Mouse (Mus musculus) embryonic stem cell, embryonic (primary cell): ENCODE measurements around the gene Gm45844.
"Not testable (repeated sequence)": the region's sequence is repeated elsewhere in the genome, so short reads cannot be mapped to it uniquely, and the experiment has no call there.

ENCODE experiments used
- CTCF ChIA-PET, 4 experiments: fragments of 300-600 bp in 2 of 4; fragments of 350-600 bp in 2 of 4; sonication (Branson Sonifier 250); formaldehyde crosslinking; loops; one replicate each; lab custom pipeline; 2022; ENCODE audit warnings: inconsistent platforms in 2 of 4; lab: Charles Lee
- POLR2A ChIA-PET, 4 experiments: fragments of 300-600 bp in 2 of 4; fragments of 350-600 bp in 2 of 4; sonication (Branson Sonifier 250); formaldehyde crosslinking; loops; one replicate each; lab custom pipeline; 2022; ENCODE audit warnings: antibody characterized with exemption in 4 of 4, inconsistent platforms in 1 of 4; lab: Charles Lee

Gene Gm45844

DNA sequence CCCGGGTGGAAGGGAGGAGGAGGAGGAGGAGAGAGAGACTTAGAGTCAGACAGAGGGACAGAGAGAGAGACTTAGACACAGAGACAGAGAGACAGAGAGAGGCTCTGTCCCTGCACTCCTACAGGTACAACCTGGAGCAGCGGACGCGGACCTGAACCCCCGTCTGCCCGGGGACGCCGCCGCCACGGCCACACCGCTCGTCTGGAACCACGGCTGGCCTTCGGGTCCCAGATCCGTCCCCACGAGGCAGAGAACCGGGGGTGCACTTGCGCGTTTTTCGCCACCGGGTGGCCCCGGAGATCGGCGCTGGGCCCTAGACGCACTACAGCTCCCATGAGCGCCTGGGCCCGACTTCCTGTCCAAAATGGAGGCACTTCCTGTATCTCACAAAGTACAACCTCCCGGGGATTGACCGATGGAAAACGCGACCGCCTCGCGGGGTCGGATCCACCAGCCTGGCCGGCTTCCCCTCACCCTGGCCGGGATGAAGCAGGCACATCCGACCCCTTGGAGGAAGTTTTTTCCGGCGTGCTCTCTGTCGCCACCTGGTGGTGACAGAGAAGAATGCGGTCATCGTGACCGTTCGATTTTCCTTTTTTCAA lies at the start of gene Gm45844:
Gene Gm45844 (minus strand): TSS at position 324 of the 602 bp plus-strand sequence.
- POLR2A ChIA-PET, CTCF ChIA-PET: not testable (repeated sequence)

DNA sequence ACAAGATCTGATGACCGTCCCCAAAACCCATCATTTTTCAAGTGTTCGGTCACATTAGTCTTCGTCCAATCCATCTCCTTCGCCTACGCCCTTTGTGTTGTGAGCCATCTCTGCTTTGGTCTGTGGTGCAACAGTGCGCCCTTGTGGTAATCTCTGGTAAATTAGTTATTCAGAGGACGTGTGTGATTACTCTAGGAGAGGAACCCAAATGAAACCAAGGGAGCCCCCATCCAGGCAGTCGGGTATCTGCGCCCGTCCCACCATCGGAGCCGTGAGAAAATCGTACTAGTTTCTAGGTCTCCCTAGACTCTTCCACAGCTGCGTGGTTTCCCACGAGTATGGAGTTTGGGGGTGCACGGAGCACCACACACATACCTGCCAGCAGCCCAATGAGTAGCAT lies 17.5 kb upstream of the Gm45844 start:
- CTCF ChIA-PET, result no interaction called here

DNA sequence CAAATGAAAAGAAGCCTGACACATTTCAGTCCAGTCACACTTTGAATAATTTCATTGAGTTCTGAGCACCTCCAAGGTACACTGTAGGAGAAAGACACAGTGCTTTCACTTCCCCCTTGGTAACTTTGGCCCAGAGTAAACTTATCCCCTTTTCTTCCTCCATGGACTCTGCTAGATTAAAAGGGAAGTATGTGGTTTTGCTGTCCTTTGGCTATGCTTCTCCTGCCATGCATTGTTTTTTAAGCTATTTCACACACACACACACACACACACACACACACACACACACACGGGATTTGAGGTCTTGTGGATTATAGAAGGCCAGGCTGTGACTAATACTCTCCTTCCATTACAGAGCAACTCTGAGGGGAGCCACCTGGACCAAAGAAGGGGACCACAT lies 3.3 kb upstream of the Gm45844 start:
- ChIA-PET CTCF (no interaction called here), POLR2A (no interaction called here)

More for the DNA sequence above, 17.5 kb upstream of the Gm45844 start:
- POLR2A ChIA-PET, result no interaction called here

- POLR2A ChIA-PET, CTCF ChIA-PET: not testable (repeated sequence)
These were observed 533 bp downstream of the Gm45844 start for GRCm38 (mm10) chr7:7277556-7277955.

DNA sequence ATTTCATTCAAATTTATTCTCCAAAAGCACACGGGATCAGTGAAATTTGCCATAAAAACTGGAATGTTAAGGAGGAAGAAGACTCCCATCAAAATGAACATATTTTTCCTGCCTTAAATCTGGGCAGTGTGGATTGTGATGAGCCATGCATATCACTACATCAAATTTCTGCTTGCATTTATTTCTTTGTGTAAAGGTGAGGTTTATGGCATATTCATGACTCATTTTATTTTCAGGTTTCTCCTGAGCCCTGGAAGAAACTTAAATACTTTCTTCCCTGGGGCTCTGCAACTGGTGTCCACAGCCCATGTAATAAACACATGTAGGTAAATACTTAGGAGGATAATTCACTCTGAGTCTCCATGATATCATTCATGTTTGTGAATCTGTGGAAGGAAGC lies 30.9 kb downstream of the Gm45844 start, which contains the start of gene Vmn2r29:
Gene Vmn2r29 (minus strand): TSS at position 101 of the 400 bp plus-strand sequence.
- CTCF ChIA-PET, POLR2A ChIA-PET: not testable (repeated sequence)

DNA sequence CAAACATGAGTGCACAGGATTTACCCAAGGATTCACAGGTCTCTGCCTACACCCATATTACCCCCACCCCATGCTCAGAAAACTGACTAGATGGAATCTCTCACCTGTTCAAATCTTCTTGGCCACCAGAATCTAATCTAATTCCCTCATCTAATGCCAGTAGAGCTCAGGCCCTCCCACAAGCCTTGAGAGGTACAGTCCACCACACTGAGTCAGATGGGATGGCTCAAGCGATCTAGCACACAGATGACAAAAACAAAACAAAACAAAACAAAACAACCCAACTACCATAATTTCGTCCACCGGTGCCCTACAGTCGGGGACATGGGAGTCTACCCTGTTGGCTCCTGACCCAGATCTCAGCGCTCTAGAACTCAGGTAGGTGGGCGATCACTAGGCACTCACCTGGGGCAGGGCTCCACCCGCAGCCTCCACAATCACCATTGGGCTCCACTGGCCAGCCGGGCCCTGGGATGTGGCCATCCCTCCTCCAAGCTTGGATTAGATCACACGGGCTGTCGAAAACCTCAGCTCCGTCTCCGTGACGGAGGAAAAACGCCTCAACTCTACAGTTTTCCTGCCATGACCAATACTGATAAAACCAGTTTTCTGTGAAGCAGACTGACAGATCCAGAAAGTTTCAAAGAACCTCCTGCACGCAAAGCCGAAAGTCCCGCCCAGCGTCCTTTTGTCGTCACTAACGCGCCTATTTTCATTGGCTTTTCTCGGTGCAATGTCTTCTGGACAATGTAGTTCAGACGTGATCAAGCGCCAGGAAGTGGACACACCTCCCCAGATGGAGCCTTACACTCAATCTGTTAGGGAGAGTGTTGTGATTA lies 68.6 kb downstream of the Gm45844 start, which contains the start of gene Zfp772:
Gene Zfp772 (minus strand): TSS at position 686 of the 839 bp plus-strand sequence.
- POLR2A ChIA-PET, CTCF ChIA-PET: not testable (repeated sequence)

- ChIA-PET CTCF (interaction anchor here (0.6 to 3.3 kb wide), 23 partner anchors 16 to 666 kb away, joined by 3 to 19 read pairs (median 4); partner anchors contain the start of genes Zfp773 (in 3 of the 4), Zfp418 (in 1 of the 4) and Zfp954 (in 1 of the 4)), POLR2A (interaction anchor here in 3 of 4 experiments (0.6 to 4.1 kb wide), 14 partner anchors 10 to 826 kb away, joined by 3 to 32 read pairs (median 4); partner anchors contain the start of genes Zfp418 (in 2 of the 3), Zfp773 (in 1 of the 3), Zfp78 (in 1 of the 3) and Zfp954 (in 1 of the 3))
These were observed 89.7 kb downstream of the Gm45844 start for GRCm38 (mm10) chr7:7188191-7188942.

DNA sequence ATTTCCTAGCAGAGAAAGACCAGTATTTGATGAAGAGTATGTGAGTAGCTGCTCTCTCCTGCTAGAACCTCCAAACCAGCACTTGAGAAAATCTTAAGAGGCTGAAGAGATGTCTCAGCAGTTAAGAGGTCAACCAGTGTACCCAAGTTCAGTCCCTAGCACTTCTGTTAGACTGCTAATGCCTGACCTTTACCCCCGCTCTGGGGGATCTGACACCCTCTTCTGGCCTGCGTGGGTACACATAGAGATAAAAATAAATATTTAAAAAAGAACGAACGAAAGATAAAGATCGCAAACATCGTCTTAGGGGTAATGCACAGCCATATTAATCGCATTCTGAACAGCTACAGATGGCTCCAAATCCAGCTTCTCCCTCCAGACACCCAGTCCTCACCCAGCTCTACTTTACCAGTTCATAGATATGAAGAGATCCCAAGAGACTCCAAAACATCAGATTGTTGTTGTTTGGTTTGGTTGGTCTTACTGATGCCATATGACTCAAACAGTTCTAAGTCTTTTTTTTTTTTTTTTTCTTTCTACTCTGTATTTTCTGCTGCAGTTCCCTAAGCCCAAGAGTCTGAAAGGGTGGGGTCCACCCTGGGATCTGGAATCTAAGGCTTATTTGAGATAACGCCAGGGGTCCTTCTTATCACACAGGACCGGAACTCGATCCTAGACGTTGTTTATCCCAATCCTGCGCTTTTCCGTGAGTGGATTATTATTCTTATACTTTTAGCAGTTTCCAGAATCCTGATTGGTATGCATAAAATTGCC lies 90.5 kb downstream of the Gm45844 start:
- ChIA-PET CTCF (interaction anchor here (0.6 to 3.3 kb wide), 23 partner anchors 15 to 835 kb away, joined by 3 to 19 read pairs (median 4); partner anchors contain the start of genes Zfp773 (in 3 of the 4), Zfp954 (in 2 of the 4) and Zfp418 (in 1 of the 4)), POLR2A (interaction anchor here in 3 of 4 experiments (0.6 to 4.1 kb wide), 15 partner anchors 9 to 844 kb away, joined by 3 to 32 read pairs (median 4); partner anchors contain the start of genes Zfp418 (in 2 of the 3), Zfp773 (in 1 of the 3), Zfp78 (in 1 of the 3) and Zfp954 (in 1 of the 3))

- POLR2A ChIA-PET, result interaction anchor here in 2 of 4 experiments (0.6 to 4.1 kb wide), 2 partner anchors 10 to 12 kb away, joined by 3 to 32 read pairs; partner anchors contain the start of gene Zfp418 (in 1 of the 2)
These were observed 92.2 kb downstream of the Gm45844 start for GRCm38 (mm10) chr7:7185897-7186296.

GRCm38 (mm10) chr7:7171227-7172147 lies 106.6 kb downstream of the Gm45844 start, which contains the start of gene Zfp418:
Gene Zfp418, plus strand, starts transcription at chr7:7171330.
- POLR2A ChIA-PET, result interaction anchor here in 3 of 4 experiments (0.8 to 5.9 kb wide), 12 partner anchors 10 to 628 kb away, joined by 3 to 32 read pairs (median 3); partner anchors contain the start of gene Zfp773 (in 2 of the 3)
- CTCF ChIA-PET, result interaction anchor here in 3 of 4 experiments (0.5 to 1.1 kb wide), 3 partner anchors 17 to 889 kb away, joined by 3 to 7 read pairs (median 6); no protein-coding TSS in a partner anchor

More at GRCm38 (mm10) chr7:7185897-7186296, 92.2 kb downstream of the Gm45844 start:
- CTCF ChIA-PET, result interaction anchor here in 3 of 4 experiments (0.5 to 3.3 kb wide), 3 partner anchors 49 to 394 kb away, joined by 3 to 19 read pairs (median 3); partner anchors contain the start of gene Zfp773 (in 1 of the 3)
